Mouse (Mus musculus) heart, embryonic 11.5 days (tissue): ENCODE measurements around the gene Rtl6. TPM values are rescaled to one million over a fixed set of nuclear protein-coding genes. Genes with fewer than 3 reads are reported as not detected.

ENCODE experiments used
- ATAC-seq: fragments of 200-750 bp; cut with Nextera tagmentation; replicated peaks from 2 replicates; pipeline ENCODE4 v1.8.0; 2017; ENCODE audit warnings: moderate library complexity; ENCODE audit not compliant: insufficient number of reproducible peaks, low FRiP score, low TSS enrichment
- H3K27ac ChIP-seq: fragments of 300-500 bp; sonication (generic); 2 replicates; pipeline ENCODE4 v1.5.1; 2014; ENCODE audit warnings: mild to moderate bottlenecking, low read depth, low read length
- H3K27me3 ChIP-seq: fragments of 300-500 bp; sonication (generic); 2 replicates; pipeline ENCODE4 v1.6.1; 2014; ENCODE audit warnings: mild to moderate bottlenecking, low read length, mixed read lengths; ENCODE audit not compliant: control insufficient read depth, insufficient read depth
- H3K36me3 ChIP-seq: fragments of 300-500 bp; sonication (generic); 2 replicates; pipeline ENCODE4 v1.6.1; 2014; ENCODE audit warnings: mild to moderate bottlenecking, low read length, moderate library complexity, mixed read lengths; ENCODE audit not compliant: control insufficient read depth, insufficient read depth
- H3K4me1 ChIP-seq: fragments of 300-500 bp; sonication (generic); 2 replicates; pipeline ENCODE4 v1.6.1; 2014; ENCODE audit warnings: low read length; ENCODE audit not compliant: control insufficient read depth, insufficient read depth
- H3K4me2 ChIP-seq: fragments of 300-500 bp; sonication (generic); 2 replicates; pipeline ENCODE4 v1.6.1; 2014; ENCODE audit warnings: mild to moderate bottlenecking, moderate library complexity
- H3K4me3 ChIP-seq: fragments of 300-500 bp; sonication (generic); 2 replicates; pipeline ENCODE4 v1.5.1; 2014; ENCODE audit warnings: low read depth, low read length
- H3K9ac ChIP-seq: fragments of 300-500 bp; sonication (generic); 2 replicates; pipeline ENCODE4 v1.6.1; 2014; ENCODE audit warnings: mild to moderate bottlenecking, low read depth, low read length, moderate library complexity
- H3K9me3 ChIP-seq: fragments of 300-500 bp; sonication (generic); replicated peaks from 2 replicates; pipeline ENCODE4 v1.6.1; 2016; ENCODE audit warnings: low read length; ENCODE audit not compliant: control insufficient read depth
- WGBS: fragments of 180-500 bp; shearing (Covaris S2); extraction: QIAGEN DNeasy Blood & Tissue Kit; methylation state at CpG from one replicate; pipeline ENCODE4 v1.1.7; 2014; ENCODE audit not compliant: insufficient replicate concordance; 5-methylcytosine and 5-hydroxymethylcytosine counted together
- polyA plus RNA-seq: library from polyadenylated mRNA; unstranded; fragments of >200 nt; fragmentation: Nextera tagmentation; extraction: Ambion mirVana; gene quantifications from 2 replicates; pipeline ENCODE4 v1.2.1, GENCODE M21; 2014

The Rtl6 gene
- polyA plus RNA-seq, 1 experiment from 2014 or later, result 6.4 TPM

DNA sequence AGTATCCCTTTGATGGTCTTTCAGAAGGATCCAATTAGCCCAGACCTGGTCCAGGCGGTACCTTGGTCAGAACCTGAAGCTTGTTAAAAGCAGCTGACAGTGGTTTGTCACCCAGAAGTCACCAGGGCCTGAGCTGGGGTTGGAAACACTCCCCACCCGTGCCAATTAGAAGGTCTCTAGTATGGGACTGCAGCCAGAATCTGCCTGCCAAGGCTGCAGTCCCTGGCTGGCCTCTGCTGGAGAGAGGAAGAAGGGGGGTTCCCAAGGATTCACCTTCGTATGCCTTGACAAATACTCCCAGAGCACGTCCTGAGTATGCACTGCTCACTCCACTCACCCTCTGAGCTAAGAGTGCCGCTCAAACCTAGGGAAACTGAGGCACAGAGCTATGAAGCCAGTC is 34.6 kb upstream of the Rtl6 start:
- H3K4me2 ChIP-seq, result no peak overlapping the region
- H3K9me3 ChIP-seq, result no peaks in the 10 kb centered on the region
- no peaks in the 10 kb centered on the region for H3K36me3 ChIP-seq
- no peak for ATAC-seq
- H3K4me3 ChIP-seq, result no peak overlapping the region
- peaks cover 4% of the 10 kb centered on the region for H3K27me3 ChIP-seq
- no peak overlapping the region for H3K9ac ChIP-seq
- H3K4me1 ChIP-seq, result peaks cover 10% of the 10 kb centered on the region
- H3K27ac ChIP-seq, result no peak overlapping the region
- WGBS, result 58% methylated on average over 5 of the region's 5 CpGs

DNA sequence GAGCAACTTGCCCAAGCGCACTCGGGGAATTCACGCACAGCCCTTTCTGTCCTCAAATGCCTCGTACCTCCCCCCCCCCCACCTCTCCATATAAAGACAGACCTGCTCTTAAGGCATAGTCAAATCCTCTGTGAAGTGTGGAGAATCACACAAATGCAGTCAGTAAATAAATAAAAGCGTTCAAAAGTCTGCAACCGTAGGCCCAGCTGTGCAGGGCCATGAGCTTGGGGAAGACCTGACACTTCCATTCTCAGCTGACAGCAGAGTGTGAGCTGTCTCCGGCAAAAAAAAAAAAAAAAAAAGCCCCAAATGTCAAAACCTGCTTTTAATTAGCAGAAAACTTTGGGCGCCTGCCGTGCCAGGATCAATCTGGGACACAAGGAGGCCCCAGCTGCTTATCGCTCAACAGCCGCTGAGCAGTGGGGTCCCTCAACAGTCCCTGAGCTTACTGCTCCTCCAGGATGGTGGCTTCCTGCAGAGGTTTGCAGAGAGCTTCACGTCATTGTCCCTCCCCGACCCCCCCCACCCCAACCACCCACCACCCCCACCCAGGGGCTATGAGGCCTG is 34.0 kb upstream of the Rtl6 start:
- 28% methylated on average over 13 of the region's 13 CpGs for WGBS
- Histone ChIP-seq H3K27me3 (peaks cover 4% of the 10 kb centered on the region), H3K4me1 (peaks cover 10% of the 10 kb centered on the region), H3K4me2 (no peak overlapping the region), H3K4me3 (no peak overlapping the region), H3K9ac (no peak overlapping the region), H3K36me3 (no peaks in the 10 kb centered on the region), H3K27ac (no peak overlapping the region), H3K9me3 (no peaks in the 10 kb centered on the region)
- no peak for ATAC-seq

DNA sequence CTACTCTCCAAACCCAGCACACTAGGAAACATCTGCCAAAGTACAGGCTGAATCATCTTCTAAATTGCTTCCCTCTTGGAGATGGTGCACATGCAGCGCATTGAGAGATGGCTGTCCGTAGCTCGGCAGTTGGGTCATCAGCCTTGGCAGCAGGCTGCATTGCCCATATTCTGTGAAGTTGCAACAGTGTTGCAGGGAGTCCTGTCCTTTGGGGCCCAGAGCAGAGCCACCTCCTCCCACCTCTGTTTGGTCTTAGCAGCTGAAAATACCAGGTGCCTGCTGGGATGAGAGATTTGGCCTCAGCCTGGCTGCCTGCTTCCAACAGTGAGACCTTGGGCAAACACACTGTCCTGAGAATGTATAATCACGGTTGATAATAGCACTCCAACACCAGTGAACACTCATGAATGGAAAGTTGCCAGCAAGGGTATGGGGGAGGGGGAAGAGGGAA is 30.8 kb upstream of the Rtl6 start:
- no peak overlapping the region for H3K27ac ChIP-seq
- H3K9me3 ChIP-seq, result no peaks in the 10 kb centered on the region
- no peak overlapping the region for H3K4me2 ChIP-seq
- peaks cover 4% of the 10 kb centered on the region for H3K27me3 ChIP-seq
- peaks cover 8% of the 10 kb centered on the region for H3K4me1 ChIP-seq
- no peak overlapping the region for H3K9ac ChIP-seq
- ATAC-seq, result no peak
- no peak overlapping the region for H3K4me3 ChIP-seq
- WGBS, result 58% methylated on average over 4 of the region's 4 CpGs
- H3K36me3 ChIP-seq, result no peaks in the 10 kb centered on the region

DNA sequence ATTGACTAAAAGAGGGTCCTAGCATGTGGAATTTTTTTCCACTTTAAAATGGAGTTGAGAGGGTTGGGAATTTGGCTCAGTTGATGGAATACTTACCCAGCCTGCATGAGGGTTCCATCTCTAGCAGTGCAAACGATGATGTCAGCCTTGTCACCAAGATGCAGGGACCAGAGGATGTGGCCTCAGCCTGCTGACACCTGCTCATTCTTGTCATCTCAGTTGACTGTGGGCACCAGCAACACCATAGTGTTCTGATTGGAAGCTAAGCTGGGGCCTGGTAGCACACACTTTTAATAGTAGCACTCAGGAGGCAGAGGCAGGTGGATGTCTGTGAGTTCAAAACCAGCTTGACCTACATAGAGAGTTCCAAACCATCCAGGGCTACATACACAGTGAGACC is 21.0 kb upstream of the Rtl6 start:
- WGBS, result 67% methylated on average over 1 of the region's 1 CpGs
- no peak for ATAC-seq

DNA sequence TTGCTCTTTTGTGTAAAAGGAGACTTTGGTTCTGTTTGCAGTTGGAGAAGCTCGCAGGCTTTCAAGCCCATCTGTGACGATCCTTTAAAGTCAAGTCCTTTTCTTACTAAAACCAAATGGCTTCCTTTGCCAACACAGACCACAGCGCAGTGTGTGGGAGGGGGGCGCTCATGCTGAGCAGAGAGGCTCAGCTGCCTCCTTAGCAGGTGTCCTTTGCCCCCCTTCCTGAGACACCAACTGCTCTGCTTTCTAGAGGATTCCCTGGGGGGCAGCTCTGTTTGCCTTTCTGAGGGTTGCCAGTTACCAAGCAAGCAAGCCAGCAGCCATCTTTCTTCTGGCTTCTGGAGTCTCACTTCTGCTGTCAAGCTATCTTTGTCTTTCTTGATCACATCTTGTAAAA is 19.4 kb upstream of the Rtl6 start:
- WGBS, result 44% methylated on average over 4 of the region's 4 CpGs
- Histone ChIP-seq H3K36me3 (no peaks in the 10 kb centered on the region), H3K4me1 (no peaks in the 10 kb centered on the region), H3K27me3 (no peaks in the 10 kb centered on the region), H3K27ac (no peak overlapping the region), H3K4me3 (no peak overlapping the region), H3K9ac (no peak overlapping the region), H3K9me3 (no peaks in the 10 kb centered on the region), H3K4me2 (no peak overlapping the region)
- ATAC-seq, result no peak

More for the DNA sequence above, 21.0 kb upstream of the Rtl6 start:
- Histone ChIP-seq H3K4me1 (no peaks in the 10 kb centered on the region), H3K4me3 (no peak overlapping the region), H3K9ac (no peak overlapping the region), H3K4me2 (no peak overlapping the region), H3K27ac (no peak overlapping the region), H3K36me3 (no peaks in the 10 kb centered on the region), H3K27me3 (no peaks in the 10 kb centered on the region), H3K9me3 (no peaks in the 10 kb centered on the region)

DNA sequence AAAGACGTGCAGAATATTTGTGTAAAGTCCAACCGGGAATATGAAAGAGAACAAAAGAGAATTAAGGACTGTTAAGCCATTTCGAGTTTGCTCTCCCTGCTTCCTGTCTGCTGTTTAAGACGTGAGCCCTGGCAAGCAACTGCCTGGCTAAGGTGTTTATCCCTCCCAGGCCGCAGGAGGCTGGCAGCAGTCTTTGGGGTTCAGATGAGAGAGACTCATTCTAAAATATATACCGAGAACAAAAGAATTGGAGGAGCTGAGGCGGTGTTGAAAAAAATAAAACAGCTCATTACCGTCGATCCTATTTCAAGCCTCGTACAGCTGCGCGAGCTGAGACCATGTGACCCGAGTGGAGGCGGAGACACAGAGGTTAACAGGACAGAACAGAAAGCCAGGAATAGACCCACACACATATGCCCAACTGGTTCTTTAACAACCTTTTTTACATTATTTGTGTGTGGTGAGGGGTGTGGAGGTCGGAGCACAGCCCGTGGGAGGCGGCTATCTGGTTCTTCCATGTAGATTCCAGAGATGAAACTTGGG is 9.0 kb upstream of the Rtl6 start:
- H3K27me3 ChIP-seq, result no peaks in the 10 kb centered on the region
- H3K9ac ChIP-seq, result no peak overlapping the region
- no peak overlapping the region for H3K27ac ChIP-seq
- H3K9me3 ChIP-seq, result no peaks in the 10 kb centered on the region
- 57% methylated on average over 17 of the region's 17 CpGs for WGBS
- H3K36me3 ChIP-seq, result no peaks in the 10 kb centered on the region
- no peak overlapping the region; the same call in 1 of the 2 replicates for H3K4me2 ChIP-seq
- H3K4me3 ChIP-seq, result no peak overlapping the region
- ATAC-seq, result no peak
- H3K4me1 ChIP-seq, result no peaks in the 10 kb centered on the region

DNA sequence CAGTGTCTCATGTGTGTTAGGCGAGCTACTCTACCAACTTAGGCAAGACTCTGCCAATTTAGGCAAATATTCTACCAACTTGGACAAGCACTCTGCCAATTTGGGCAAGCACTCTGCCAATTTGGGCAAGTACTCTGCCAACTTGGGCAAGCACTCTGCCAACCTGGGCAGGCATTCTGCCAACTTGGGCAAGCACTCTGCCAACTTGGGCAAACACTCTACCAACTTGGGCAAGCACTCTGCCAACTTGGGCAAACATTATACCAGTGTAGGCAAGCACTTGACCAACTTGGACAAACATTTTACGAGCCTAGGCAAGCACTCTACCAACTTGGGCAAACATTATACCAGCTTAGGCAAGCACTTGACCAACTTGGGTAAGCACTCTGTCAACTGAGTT is 3.9 kb upstream of the Rtl6 start:
- H3K4me3 ChIP-seq, result no peak overlapping the region
- no peak overlapping the region for H3K9ac ChIP-seq
- no peak for ATAC-seq
- no peaks in the 10 kb centered on the region for H3K4me1 ChIP-seq
- no peak overlapping the region for H3K27ac ChIP-seq
- WGBS, result 72% methylated on average over 2 of the region's 2 CpGs
- H3K36me3 ChIP-seq, result no peaks in the 10 kb centered on the region
- H3K27me3 ChIP-seq, result no peaks in the 10 kb centered on the region
- no peaks in the 10 kb centered on the region for H3K9me3 ChIP-seq
- H3K4me2 ChIP-seq, result no peak overlapping the region

GRCm38 (mm10) chr15:84556674-84557073 is 949 bp downstream of the Rtl6 start:
- H3K27me3 ChIP-seq, result no peaks in the 10 kb centered on the region
- no peaks in the 10 kb centered on the region for H3K9me3 ChIP-seq
- no peak overlapping the region for H3K9ac ChIP-seq
- peak overlapping the region; percentile 80 for H3K4me2 ChIP-seq
- H3K36me3 ChIP-seq, result no peaks in the 10 kb centered on the region
- ATAC-seq, result no peak
- WGBS, result 85% methylated on average over 17 of the region's 17 CpGs
- no peaks in the 10 kb centered on the region for H3K4me1 ChIP-seq
- H3K27ac ChIP-seq, result no peak overlapping the region
- H3K4me3 ChIP-seq, result no peak overlapping the region; the same call in 1 of the 2 replicates

DNA sequence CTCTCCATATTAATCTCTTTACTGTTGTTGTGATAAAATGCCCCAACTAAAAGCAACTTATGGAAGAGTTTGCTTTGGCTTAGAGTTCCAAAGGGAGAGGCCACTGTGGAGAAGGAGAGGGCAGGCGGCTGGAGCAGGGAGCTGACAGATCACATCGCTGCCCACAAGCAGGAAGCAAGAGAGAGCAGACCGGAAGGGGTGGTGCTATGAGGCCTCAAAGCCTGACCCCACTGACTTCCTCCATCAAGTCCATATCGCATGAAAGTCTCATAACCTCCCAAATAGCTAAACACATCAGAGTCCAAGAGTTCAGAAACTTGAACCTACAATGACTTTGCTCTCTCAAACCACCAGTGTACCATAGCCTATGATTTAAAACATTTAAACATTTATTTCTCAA is 6.6 kb downstream of the Rtl6 start:
- ATAC-seq, result no peak
- no peak overlapping the region for H3K4me3 ChIP-seq
- H3K4me1 ChIP-seq, result no peaks in the 10 kb centered on the region
- H3K27ac ChIP-seq, result no peak overlapping the region
- no peaks in the 10 kb centered on the region for H3K36me3 ChIP-seq
- H3K27me3 ChIP-seq, result no peaks in the 10 kb centered on the region
- no peaks in the 10 kb centered on the region for H3K9me3 ChIP-seq
- no peak overlapping the region for H3K4me2 ChIP-seq
- 64% methylated on average over 4 of the region's 4 CpGs for WGBS
- no peak overlapping the region for H3K9ac ChIP-seq
